Mouse (Mus musculus) adrenal gland, adult (tissue): ENCODE results near the gene Foxc2.
A peak's percentile ranks its signal among the peaks of the same experiment; 100 is the strongest.

Experiments used
- DNase-seq, 2 experiments: peaks; one replicate each; pipeline ENCODE4 v3.0.0; 2022 to 2023; ENCODE audit warnings: low spot score in 1 of 2; ENCODE audit not compliant: inconsistent age in 2 of 2

The Foxc2 gene

DNA sequence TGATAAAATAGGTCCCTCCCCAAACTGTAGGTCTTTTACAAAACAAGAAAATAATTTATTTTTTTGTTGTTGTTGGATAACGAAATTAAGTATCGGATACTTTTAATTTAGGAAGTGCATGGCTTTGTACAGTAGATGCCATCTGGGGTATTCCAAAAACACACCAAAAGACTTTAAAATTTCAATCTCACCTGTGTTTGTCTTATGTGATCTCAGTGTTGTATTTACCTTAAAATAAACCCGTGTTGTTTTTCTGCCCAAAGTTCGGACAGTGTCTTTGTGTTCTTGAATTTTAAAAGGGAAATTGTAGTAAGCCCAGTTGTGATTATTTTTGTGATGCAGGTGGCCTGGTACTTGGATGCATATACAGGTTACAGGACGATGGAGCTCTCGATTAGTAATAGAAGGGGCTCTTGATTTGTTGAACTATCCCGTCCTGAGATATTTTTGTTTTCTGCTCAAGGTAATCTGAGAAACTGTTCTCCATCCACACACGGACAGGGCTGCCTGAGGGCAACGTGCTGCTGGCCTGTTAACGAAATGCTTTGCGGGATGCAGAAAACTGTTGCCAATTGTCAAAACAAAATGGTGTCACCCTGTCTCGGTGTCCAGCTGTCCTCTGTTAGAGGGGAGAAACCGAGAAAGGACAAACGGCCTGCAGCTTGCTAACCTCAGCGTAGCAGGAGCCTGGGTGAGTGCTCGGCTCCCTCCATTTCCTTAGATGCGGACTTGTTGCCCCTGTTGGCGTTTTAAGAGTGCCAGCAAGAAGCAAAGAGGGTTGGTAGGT lies 2.9 kb downstream of the Foxc2 start:
- no peak for DNase-seq

GRCm38 (mm10) chr8:121119635-121120455 lies 3.9 kb downstream of the Foxc2 start:
- DNase-seq: no peak

DNA sequence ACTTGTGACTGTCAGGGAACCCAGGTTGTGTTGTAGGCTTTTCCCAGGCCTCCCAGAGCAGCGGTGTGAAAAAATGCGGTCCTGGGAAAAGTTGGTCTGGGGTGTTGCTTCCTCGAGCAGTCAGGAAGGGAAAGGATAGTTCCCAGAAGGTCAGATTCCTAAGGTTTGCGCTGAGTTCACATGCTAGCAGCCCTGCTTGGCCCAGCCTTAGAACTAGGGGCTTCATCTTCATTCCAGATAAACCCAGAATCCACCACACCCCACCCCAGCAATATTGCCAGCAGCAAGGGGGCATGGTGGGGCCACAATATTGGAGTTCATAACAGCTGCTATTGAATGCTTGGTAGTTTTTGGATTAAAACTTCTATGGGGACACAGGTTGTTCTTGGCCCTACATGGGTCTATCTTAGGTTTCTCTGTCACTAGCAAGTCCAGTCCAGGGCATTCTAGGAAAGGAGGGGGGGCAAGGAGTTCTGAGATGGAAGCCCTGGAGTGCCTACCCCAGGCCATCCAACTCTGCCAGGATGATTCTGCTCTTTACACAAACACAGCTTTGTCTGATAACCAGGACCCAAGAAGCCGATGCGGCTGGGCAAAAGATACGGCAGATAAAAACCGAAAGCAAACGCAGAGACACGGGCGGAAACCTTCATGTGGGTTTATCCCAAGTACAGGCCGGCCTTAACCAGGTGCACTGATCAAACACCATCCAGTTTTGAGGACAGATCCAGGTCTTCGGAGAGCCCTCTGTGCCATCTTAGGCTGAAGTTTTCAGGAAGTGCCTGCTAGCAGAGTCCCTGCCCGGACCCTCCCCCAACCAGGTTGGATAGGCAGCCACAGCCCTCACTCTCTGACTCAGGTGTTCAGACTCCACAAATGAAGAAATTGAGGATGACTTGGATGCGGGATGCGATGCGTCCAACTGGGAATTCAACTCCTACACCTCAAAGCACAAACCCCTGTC lies 4.8 kb downstream of the Foxc2 start:
- DNase-seq: no peak

- no peak for DNase-seq
Measured at GRCm38 (mm10) chr8:121121704-121122103, 5.7 kb downstream of the Foxc2 start.

GRCm38 (mm10) chr8:121122368-121122767 lies 6.4 kb downstream of the Foxc2 start:
- DNase-seq: no peak

- no peak for DNase-seq
Measured at GRCm38 (mm10) chr8:121123113-121123512, 7.1 kb downstream of the Foxc2 start.

GRCm38 (mm10) chr8:121124547-121125239 lies 8.7 kb downstream of the Foxc2 start:
- DNase-seq: no peak

GRCm38 (mm10) chr8:121125311-121125876 lies 9.4 kb downstream of the Foxc2 start:
- peak; percentile 82 to 93 for DNase-seq

- no peak for DNase-seq
Measured at GRCm38 (mm10) chr8:121126191-121126590, 10.2 kb downstream of the Foxc2 start.

- DNase-seq: no peak
Measured at GRCm38 (mm10) chr8:121126694-121127093, 10.7 kb downstream of the Foxc2 start.

DNA sequence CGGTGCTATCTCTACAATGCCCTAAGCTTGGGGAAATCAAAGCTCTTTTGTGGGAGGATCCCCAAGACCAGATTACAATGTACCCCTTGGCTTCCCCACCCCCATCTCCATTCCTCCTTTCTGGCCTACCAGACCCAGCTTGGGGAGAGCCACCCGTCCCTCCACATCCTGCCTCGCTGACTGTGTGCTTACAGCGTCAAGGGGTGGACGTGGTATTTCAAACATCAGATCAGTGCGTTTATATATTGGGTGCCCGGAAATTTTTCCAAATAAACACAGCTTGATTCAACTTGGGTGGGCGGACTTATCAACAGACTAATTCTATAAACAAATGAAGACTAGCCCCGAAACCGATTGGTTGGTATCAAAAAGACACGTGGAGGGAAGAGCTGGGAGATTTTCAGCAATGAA lies 11.3 kb downstream of the Foxc2 start:
- no peak for DNase-seq

GRCm38 (mm10) chr8:121127756-121128375 lies 11.9 kb downstream of the Foxc2 start, which contains the start of gene Foxl1:
Gene Foxl1, plus strand, starts transcription at chr8:121127940.
- DNase-seq: no peak

DNA sequence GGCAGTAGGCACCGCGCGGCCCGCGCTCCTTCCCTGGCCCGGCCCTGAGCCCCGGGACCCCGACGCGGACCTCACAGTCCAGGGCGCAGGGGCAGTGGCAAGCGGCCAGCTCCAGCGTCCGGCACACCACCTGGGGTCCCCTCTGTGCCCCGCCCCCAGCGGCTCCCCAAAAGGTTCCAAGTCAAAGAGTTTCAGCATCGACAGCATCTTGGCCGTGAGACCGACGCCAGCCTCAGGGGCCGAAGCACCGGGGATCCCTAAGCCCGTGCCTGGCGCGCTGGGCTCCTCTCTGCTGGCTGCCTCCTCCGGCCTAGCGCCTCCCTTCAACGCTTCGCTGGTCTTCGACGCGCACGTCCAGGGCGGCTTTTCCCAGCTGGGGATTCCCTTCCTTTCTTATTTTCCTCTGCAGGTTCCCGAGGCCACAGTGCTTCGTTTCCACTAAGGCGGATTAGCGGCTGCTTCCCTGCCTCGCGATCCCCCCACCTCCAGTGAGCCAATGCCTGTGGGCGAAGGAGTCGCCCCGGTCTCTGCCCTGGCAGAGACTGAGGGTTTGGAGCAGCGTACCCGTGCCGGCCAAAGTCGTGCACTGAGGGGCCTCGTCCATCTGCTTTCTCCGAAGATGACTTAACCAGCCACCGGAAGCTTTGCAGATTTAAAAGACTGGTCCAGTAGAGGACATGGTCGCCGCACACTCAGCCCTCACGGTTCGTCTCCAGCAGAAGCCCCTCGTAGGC lies 12.7 kb downstream of the Foxc2 start:
- DNase-seq: no peak

DNA sequence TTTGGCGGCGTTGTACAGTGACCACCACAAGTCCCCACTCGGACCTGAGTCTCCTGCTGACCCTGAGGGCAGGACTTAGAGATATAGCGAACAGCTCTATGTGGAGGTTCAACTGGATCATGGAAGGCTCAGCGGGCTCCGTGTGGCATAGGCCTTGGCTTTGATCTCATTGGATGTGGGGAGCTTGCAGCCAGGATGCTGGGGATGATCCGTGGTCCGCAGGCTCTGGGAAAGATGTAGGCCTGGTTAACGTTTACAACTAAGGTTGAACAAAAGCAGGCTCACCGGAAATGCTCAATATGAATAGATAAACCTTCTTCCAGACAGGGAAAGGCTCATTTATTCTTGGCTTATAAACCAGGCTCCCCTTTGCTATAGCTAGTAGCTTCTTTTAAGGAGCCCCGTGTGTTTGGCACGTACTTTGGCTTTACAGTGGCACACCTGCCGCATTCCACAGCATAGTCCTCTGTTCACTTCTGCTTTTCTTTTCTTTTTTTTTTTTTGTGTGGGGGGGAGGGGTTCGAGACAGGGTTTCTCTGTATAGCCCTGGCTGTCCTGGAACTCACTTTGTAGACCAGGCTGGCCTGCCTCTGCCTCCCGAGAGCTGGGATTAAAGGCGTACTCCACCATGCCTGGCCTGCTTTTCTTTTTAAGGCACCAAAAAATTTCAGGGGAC lies 13.4 kb downstream of the Foxc2 start:
- DNase-seq: no peak

DNA sequence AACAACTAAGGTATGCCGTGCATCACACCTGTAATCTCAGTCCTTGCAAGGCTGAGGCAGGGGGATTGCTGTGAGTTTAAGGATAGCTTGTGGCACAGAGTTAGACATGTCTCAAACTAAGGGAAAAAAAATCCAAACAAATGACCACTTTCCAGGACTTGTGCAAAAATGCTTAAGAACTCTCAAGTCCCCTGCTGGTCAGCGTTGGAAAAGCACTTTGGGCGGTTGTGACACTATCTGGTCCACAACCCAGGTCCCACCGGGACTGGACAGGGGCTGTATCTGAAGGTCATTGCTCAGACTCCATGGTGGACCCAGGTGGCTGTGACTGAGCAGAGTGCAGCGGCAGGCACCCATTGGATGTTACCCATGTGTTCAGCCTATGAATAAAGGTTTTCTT lies 14.6 kb downstream of the Foxc2 start:
- DNase-seq: peak in 1 of 2 experiments; percentile 47

DNA sequence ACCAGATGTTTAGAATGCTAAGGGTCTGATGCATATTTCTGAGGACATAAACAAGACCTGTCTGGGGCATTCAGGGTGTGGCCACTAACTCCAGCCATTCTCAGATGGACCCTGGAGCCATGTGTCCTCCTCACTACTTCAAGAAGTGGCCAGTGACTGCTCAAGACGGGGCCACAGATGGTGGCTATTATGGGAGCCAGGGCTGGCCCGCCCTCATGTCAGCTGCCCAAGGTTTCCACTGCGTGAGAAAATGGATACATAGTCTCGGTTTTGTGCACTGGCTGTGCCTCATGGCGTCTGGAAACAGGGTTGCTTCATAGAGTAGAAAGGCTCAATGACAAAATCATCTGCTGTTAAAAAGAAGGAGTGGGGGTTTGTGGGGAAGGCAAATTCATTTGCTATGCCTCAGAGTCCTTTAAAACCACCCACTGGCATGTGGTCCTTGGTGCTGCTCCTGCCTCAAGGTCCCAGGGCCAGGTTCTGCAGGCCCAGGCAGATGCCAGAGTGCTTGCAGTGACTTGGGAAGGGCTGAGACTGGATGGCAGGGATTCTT lies 17.1 kb downstream of the Foxc2 start:
- DNase-seq: no peak

DNA sequence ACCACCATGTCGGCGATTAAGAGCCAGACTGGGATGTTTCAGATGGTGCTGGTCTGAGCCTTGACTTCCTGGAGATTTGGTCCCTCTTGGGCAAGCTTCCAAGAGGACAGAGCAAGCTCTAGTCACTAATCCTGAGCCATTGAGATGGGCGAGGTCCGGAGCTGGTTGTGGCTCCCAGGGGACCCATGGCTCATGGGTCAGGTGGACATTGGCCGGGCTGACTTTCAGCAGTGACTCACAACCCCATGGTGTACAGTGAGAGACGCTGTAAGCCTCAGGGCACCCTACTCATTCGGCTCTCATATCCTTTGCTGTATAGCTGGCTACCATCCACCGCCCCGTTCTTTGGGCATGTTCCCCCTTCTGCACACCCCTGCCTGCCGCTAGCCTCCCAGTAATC lies 18.1 kb downstream of the Foxc2 start:
- DNase-seq: no peak

GRCm38 (mm10) chr8:121134512-121134911 lies 18.5 kb downstream of the Foxc2 start:
- DNase-seq: no peak
